Mouse (Mus musculus): ENCODE data around the gene Rnf181.

The Rnf181 gene

DNA sequence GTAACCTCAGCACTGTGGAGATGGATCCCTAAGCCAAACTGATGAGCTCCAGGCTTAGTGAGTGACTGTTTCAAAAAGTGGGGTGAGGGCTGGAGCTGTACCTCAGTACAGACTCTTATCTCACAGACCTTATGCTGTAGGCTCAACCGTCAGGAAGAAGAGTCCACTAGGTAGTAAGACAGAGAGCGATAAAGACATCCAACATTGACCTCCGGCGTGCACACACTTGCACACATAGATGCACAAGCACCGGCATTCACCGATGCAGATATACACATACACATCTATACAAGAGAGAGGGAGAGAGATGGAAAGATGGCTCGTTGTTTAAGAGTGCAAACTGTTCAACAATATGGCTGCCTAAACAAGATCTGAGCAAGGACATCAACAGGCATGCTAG lies 17.2 kb upstream of the Rnf181 start:
- no peak for DNase-seq (ENCODE audit: low spot score)

DNA sequence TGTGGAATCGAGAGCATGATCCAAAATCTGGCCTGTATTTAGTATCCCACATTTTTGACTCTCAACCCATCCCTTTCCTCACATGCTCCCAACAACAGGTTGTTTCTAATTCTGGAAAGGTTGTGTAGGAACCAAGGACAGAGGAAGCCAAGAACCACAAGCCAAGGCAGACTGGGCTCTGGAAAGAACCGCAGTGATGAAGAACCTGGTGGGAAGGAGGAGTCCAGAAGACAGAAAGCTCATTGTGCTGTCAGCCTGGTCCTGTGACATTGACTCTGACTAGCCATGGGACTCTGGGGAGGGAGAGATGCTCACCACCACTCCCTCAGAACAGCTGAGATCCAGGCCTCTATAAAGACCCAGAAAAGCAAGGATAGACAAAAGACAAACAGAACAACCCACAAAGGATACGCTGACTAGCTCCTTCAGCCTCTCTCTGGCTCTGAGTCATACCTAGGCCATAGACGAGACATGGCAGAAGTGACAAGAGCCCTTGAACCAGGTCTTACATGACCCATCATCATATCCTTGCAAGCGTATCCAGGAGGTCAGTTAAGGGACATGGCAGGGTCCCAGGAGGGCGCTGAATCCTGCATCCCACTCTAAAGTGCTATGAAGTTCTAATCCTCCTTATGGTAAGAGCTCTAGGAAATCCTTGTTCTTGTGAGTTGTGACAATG lies 16.5 kb upstream of the Rnf181 start:
- no peak for DNase-seq (ENCODE audit: low spot score)

DNA sequence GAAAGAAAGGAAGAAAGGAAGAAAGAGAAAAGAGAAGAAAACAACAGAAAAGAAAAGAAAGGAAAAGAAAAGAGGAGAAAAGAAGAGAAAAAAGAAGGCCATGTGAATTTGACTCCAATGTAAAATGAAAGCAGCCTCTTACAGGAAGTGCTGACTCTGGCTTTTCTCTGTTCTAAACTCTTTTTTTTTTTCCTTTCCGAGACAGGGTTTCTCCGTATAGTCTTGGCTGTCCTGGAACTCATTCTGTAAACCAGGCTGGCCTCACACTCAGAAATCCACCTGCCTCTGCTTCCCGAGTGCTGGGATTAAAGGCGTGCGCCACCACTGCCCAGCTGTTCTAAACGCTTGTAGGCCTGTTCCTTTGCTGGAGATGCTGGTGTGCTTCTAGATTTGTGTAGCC lies 15.7 kb upstream of the Rnf181 start:
- no peak for DNase-seq (ENCODE audit: low spot score)

DNA sequence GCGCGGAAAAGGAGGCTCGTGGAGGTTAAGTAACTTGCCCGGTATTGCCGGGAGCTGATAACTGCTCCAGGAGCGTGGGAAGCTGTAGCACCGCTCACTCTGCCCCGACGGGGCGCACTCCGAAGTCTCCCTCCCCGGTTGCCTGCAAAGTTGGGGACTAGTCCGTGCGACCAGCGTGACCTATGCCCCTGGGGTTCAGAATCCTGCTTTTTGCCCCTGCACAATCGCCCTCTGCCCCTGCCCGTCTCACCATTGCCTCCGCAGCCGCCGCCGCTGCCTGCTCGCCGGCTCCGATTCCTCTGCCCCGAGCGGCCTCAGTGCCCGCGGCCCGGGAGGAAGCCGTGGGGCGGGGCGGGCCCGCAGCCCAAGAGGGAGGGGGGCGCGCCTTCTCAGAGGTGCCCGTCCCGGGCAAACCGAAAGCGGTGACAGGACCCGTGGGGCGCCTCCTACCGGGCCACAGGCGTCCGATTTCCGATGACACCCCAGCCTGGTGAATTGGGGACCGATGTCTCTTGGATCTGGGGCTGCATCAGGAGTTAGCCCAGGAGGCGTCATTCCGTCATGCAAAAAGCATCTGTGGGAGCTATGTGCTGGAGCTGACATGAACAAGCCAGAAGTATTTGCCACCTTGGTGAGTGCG lies 13.5 kb upstream of the Rnf181 start, which contains the start of gene Vamp5:
Vamp5 (minus strand) TSS at position 338 of the 640 bp plus-strand sequence.
- peak; percentile 63 for DNase-seq (ENCODE audit: low spot score)

DNA sequence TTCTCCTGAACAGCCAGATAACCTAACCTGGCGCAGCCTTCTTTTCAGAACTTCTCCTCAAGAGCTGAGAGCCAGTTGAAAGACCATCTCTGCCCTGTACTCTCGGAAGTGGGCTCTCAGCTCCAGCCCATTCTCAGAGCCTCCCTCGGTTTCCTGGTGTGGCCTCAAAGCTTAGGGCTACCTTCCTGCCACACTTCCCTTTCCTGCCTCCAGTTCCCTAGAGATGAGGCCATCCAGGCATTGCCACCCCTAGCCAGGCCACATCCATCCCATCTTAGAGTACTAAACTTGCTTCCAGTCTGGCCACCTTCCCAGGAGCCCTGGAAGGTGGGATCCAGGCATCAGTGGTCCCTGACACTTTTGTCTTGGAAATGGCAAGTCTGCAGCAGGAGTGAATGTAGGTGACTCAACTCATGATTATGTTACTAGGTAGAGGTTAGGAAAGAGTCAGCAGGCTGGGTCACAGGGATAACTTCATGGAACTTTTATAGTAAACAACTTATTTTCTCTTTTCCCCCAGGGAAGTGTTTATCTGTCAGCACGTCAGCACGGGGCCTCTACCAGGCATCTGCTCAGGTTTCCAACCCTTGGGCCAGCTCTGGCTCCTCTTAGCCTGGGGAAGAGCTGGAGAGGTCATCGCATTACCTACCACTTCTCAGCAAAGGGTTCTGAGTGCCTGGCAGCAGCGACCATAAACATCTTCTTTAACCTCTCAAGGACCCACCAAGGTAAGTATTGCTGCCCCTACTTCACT lies 12.8 kb upstream of the Rnf181 start:
- no peak for DNase-seq (ENCODE audit: low spot score)

DNA sequence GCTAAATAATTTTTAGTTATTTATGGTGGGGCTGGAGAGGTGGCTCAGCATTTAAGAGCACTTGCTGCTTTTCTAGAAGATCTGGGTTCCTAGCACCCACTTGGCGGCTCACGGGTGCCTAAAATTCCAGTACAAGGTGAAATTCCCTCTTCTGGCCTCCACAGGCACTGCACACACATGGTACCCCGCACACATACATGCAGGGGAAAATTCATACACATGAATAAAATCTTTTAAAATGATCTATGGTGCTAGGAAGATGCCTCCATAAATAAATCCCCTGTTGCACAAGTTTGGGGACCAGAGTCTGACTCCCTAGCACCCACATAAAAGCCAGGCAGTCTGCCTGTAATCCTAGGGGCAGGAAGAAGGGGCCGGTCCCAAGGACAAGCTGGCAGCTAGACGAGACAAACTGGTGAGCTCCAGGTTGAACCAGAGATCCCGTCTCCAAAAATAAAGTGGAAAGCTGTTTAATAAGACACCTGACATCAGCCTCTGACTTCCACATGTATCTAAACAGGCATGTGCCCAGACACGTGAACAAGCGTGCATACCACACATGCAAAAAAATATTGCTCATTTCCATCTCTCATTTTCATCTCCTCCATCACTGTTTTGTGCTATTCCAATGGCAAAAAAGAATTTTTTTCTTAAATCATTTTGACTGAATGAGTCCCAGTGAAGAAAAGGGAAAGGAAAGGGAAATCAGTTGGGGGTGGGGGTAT lies 11.9 kb upstream of the Rnf181 start:
- no peak for DNase-seq (ENCODE audit: low spot score)

DNA sequence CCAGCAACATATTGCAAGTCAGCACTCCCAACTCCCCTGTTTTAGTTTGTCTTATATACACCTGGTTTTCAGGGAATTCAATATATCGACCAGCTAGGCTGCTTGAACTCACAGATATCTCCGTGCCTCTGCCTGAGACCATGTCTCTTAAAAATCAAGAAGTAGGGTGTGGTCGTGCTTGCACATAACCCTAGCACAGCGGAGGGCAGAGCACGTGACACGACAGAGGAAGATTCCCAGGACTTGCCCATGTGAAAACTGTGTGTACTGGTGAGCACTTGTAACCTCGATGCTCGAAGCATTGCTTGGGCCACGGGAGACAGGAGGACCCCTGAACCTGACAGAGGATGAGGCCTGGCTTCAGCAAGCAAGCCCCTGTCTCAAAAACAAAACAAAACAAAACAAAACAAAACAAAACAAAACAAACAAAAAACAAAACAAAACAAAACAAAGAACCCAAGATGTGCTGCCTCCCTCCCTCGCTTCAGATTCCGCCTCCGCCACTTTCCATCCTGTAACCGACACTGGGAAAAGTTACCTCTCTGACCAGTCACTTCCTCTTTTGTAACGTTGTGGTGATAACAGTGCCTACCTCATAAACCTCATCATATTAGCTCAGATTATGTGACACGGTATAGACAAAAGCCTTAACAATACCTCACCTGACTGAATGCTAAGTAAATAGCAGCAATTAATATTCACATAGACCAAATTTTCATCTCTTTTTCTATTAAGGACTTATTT lies 8.2 kb upstream of the Rnf181 start:
- DNase-seq (ENCODE audit: low spot score), result no peak

DNA sequence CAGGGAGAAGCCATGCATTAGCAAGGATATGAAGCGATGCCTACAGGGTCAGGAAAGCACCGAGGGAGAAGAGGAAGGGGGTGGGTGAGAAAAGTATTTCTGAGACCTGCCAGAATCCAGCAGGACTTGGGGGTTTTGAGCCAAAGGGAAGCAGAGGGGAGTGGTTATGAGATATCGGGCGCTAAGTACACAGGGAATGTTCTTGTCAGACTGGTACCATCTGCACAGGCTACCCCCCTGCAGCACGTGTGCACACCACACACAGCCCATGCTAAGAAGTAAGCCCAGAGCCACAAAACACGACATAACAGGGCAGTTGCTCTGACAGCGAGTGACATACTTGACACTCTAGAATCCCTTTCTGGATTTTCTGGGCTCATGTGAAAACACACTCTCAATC lies 7.5 kb upstream of the Rnf181 start:
- no peak for DNase-seq (ENCODE audit: low spot score)

DNA sequence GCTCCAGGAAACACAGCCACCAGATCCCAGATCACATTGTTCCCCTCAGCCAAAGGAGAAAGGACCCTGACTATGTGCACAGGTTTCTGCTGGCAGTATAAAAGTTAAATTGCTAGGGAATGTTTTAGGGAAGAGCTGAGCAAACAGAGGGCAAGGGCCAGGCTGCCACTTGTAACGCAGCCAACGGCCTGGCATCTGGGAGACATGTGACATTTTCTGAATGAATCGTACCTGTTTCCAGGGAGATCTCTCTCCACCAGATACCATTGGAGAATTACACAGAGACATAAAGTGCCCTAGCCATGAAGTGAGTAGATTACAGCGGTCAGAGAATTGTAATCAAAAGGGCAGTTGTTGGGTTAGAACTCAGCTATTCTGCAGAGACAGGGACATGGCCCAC lies 6.4 kb upstream of the Rnf181 start:
- DNase-seq (ENCODE audit: low spot score), result no peak

DNA sequence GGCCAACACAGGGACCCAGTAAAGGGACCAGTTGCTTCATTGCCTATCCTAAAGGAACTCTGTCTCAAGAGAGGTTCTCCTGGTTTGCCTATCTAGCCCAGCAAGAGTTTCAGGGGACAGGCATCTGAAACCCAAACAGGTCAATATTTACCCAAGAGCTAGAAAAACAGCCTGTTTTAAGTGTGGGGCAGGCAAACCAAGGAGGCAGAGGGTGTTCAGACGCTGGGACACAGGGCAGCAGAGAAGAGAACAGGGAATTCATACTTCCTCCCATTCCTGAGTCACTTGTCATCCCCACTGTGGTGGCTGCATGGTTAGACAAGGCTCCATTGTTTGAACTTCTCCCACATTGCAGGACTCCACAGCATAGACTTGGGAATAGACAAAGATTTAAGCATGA lies 4.8 kb upstream of the Rnf181 start:
- no peak for DNase-seq (ENCODE audit: low spot score)

DNA sequence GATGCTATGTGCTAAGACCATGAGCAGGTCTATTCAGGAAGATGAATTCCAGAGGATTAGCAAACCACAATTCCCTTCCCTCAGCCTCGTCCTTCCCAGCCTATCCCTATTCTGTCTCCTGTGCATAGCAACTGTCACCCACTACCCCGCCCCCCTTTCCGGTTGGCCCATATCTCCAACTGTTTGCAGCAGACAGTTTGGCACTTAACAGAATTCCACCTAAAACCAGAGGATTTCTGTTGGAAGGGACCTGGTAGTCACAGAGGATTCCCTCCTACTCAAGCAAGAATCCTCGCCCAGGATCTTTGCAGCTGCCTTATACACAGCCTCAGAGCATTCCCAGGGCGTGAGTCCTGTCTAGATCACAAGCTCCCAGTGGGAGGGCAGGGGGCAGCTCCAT lies 4.4 kb upstream of the Rnf181 start:
- no peak for DNase-seq (ENCODE audit: low spot score)

DNA sequence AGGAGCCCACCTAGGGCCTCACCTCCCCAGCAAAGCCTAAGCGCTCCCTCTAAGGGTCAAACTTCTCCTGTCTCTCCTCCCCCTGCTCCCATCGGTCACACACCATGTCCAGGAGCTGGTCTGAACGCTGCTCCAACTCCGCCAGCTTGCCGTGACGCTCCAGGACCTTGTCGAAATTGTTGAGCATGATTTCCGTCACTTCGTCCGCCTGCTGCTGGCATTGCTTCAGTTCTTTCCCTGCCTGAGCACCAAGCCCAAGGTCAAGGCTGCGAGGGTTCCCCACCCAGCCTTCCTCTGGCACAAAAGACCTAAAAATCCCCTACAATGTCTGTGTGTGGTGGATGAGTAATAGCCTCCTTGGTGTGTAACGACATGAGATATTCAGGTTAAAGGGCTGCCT lies 3.3 kb upstream of the Rnf181 start:
- no peak for DNase-seq (ENCODE audit: low spot score)

DNA sequence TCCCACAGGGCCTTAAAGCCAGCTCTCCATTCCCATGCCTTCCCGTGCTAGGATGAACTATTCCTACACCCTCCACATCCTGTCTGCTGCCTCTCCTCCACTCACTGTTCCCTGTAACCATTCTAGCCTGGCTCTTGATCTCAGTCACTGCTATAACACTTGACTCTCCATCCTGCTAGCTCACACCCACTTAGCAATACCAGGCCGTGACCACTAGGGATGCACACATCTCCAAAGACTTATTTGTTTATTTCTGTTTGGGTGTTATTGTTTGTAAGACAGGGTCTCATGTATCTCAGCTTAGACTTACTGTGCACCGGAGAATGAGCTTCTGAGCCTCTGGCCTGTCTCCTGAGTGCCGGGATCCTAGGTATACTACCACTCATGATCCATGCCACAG lies 2.8 kb upstream of the Rnf181 start:
- no peak for DNase-seq (ENCODE audit: low spot score)

DNA sequence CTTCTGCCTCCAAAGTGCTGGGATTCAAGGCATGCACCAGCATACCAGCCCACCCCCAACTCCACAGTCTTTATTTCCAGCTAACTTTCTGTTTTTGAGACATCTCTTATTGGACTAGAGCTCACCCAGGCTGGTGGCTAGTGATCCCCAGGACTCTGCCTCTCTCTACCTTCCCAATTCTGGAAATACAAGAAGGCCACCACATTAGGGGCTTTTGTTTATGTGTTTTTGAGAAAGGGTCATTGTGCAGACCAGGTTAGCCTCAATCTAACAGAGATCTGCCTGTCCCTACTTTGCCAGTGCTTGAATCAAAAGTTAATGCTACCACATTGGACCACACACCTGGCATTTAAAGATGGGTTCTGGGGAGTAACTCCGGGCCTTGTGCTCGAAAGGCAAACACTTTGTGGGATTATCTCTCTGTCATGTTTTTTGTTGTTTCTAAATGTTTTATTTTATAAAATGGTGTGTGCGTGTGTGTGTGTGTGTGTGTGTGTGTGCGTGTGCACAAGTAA lies 761 bp upstream of the Rnf181 start:
- DNase-seq (ENCODE audit: low spot score), result no peak

DNA sequence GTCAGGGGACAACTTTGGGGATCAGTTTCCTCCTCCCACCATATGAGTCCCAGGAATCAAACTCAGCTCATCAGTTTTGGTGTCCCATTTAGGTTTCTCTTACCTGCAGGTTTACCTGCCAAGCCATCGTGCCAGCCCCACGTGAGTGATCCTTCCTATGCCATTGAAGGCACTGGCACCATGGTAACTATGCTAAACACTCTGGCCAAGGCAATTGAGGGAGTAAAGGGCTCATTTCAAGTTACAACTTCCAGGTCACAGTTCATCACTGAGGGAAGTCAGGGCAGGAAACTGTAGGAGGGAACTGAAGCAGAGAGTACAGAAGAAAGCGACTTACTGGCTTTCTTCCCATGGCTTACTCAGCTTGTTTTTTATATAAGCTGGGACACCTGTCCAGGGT lies 452 bp downstream of the Rnf181 start:
- DNase-seq (ENCODE audit: low spot score), result no peak

DNA sequence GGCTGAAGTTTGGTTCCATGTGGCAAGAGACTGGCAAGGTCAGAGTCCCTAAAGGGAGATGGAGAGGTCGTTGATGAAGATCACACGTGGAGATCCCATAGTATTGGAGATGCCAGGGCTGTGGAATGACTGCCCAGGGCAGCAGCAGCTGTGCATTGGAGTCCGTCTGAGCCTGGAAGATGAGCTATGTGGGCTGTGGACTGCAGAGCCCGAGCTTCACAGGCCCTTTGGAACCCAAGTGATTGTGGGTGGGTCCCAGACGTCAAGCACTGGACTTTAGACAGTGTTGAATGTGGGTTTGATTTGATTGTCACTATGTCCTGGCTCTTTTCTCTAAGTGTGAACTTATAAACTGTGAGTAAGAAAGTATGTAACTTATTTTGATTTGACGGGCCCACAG lies 1.8 kb downstream of the Rnf181 start:
- DNase-seq (ENCODE audit: low spot score), result no peak

DNA sequence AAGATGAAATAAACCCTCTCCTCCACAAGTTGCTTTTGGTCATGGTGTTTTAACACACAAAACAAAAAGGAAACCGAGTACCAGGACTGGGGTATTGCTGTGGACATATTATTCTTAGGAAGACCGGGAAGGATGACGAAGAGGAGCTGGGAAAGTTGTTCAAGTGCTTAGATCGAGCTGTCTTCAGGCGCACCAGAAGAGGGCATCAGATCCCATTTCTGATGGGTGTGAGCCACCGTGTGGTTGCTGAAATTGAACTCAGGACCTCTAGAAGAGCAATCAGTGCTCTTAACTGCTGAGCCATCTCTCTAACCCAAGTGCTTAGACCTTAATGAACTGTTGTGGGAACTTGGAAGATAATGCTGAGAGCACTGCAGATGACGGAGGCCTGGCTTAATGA lies 2.7 kb downstream of the Rnf181 start:
- no peak for DNase-seq (ENCODE audit: low spot score)

DNA sequence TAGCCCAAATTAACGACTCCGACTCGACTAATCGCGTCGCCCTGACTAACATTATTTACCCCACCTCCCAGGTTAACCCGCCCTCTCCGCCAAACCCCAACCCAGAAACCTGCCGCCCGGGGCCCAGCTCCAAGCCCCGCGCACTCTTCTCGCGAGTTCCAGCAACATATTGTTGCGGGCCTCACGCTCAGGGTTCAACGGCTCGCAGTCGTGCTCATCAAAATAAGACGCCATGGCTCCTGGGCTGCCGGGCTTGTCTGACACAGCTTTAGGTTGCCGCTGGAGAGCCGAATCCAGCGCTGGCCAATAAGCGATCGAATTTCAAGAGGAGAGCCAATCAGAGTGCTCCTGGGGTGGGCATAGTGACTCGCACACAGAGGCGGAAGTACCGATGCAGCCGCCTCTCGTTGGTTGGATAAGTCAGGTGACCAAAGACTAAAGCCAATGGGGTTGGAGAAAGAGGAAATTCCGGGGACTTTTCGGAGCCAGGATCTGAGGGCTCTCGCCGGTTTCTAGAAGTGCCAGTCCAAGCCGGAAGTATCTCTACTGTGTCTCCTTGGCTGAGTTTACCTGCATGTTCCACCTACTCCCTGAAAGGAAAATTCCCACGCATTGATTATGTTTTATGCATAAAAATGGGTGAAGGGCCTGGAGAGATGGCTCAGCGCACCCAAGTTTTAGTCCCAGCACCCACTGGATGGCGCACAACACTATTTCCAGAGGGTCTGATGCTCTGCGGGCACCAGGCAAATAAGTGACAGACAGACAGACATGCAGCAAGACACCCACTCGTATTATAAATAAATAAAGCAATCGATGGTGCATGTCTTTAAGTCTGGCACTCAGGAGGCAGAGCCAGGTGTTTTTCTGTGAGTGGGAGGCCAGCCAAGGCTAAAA lies 4.4 kb downstream of the Rnf181 start:
- DNase-seq (ENCODE audit: low spot score), result peak; percentile 97

DNA sequence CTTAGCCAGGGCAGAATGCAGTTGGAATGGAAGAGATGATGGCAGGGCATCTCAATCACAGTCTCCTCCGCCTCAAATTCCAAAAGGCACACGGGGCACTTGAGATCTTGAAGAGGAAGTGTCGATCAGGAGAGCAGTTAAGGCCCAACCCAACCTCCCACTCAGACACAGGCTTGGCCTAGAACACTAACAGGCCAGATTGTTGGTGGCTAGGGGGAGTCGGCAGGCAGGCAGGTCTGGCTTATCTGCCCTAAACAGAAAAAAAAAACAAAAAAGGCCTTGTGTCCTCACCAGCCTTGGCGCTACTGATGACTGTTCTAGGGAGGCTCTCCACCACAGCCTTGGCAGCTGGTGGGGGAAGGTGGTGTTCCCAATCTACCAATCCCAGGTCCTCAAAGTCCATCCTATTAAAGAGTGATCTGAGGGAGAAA lies 5.6 kb downstream of the Rnf181 start:
- no peak for DNase-seq (ENCODE audit: low spot score)

DNA sequence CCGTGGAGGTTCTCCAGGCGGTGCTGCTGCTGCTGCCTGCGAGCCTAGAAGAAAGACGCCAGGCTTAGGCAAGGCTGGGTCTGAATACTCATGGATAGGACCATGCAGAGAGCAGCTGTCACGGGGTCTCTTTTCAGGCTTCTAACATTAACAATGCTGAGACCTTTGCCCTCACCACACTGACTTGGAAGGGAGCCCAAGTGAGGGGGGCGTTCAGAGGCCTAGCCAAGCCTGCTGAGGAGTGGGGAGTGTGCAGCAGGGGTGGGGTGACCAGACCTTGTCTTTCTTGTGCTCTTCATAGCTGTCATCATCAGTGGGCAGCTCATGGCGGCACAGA lies 6.2 kb downstream of the Rnf181 start:
- DNase-seq (ENCODE audit: low spot score), result no peak

Measured in layer of hippocampus, adult 11-12 months (tissue).